In the genomic region with DNA sequence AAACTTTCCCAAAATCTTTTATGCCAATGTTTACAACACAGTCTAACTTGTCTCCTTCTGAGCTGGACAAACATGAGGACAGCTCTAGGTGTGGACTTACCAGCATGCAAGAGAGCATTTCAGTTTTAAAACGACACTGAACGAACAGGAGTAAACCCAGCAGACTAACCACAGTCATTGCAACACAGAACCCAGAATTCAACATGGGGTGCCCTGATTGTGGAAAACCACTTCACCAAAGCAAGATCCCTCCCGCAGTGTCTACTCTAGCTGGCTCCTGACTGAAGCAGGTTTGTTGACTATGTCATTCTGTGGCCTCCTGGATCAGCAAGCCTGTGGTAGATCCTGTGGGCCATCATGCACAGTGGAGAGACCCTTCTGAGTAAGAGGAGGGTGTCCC, we compare ENCODE assay signal across 33 mouse cellular contexts. TPM values are rescaled to one million over a fixed set of nuclear protein-coding genes. Genes with fewer than 3 reads are reported as not detected.
"Had no signal": no experiment of that assay in that cellular context is flagged by ENCODE, and none has a peak within 500 bp of the region (broad histone marks: within the 10 kb centered on the region; RNA-seq: fewer than 3 reads in every experiment).

No protein-coding gene starts in this region.

- H3K9ac ChIP-seq: limb, embryonic 12.5 days; limb, embryonic 13.5 days; limb, embryonic 15.5 days; liver, embryonic 12.5 days; liver, embryonic 13.5 days; liver, embryonic 14.5 days; liver, embryonic 15.5 days; liver, postnatal 0 days; lung, embryonic 14.5 days; lung, embryonic 15.5 days; midbrain, embryonic 12.5 days; midbrain, embryonic 13.5 days; midbrain, embryonic 15.5 days; neural tube, embryonic 12.5 days had no signal

- H3K27me3 ChIP-seq: limb, embryonic 12.5 days; limb, embryonic 13.5 days; limb, embryonic 15.5 days; liver, embryonic 12.5 days; liver, embryonic 13.5 days; liver, embryonic 15.5 days; lung, embryonic 15.5 days; megakaryocyte, embryonic 14.5 days; midbrain, embryonic 12.5 days; midbrain, embryonic 13.5 days; midbrain, embryonic 15.5 days; neural tube, embryonic 12.5 days had no signal

- ATAC-seq: liver, embryonic 12.5 days; liver, postnatal 0 days; midbrain, embryonic 13.5 days; midbrain, embryonic 15.5 days; midbrain, embryonic 16.5 days had no signal

- H3K4me3 ChIP-seq: limb, embryonic 10.5 days; limb, embryonic 12.5 days; limb, embryonic 13.5 days; limb, embryonic 15.5 days; liver, embryonic 12.5 days; liver, embryonic 13.5 days; liver, embryonic 15.5 days; lung, embryonic 15.5 days; megakaryocyte, embryonic 14.5 days; midbrain, embryonic 10.5 days; midbrain, embryonic 12.5 days; midbrain, embryonic 13.5 days; midbrain, embryonic 15.5 days; myocyte; neural tube, embryonic 12.5 days had no signal

- H3K4me2 ChIP-seq: limb, embryonic 12.5 days; limb, embryonic 13.5 days; limb, embryonic 15.5 days; liver, embryonic 11.5 days; liver, embryonic 12.5 days; liver, embryonic 13.5 days; liver, embryonic 15.5 days; lung, embryonic 14.5 days; lung, embryonic 15.5 days; midbrain, embryonic 11.5 days; midbrain, embryonic 12.5 days; midbrain, embryonic 13.5 days; midbrain, embryonic 15.5 days; neural tube, embryonic 12.5 days had no signal

- H3K4me1 ChIP-seq: limb, embryonic 15.5 days; liver, embryonic 12.5 days; liver, embryonic 13.5 days; liver, embryonic 15.5 days; lung, embryonic 15.5 days; megakaryocyte, embryonic 14.5 days; midbrain, embryonic 10.5 days; midbrain, embryonic 12.5 days; midbrain, embryonic 13.5 days; midbrain, embryonic 15.5 days; neural tube, embryonic 12.5 days had no signal

- H3K9me3 ChIP-seq: limb, embryonic 10.5 days; limb, embryonic 12.5 days; limb, embryonic 13.5 days; limb, embryonic 15.5 days; liver, embryonic 12.5 days; liver, embryonic 13.5 days; liver, embryonic 15.5 days; lung, embryonic 15.5 days; midbrain, embryonic 10.5 days; midbrain, embryonic 12.5 days; midbrain, embryonic 13.5 days; midbrain, embryonic 15.5 days; neural tube, embryonic 12.5 days had no signal

- H3K36me3 ChIP-seq: limb, embryonic 10.5 days; limb, embryonic 13.5 days; limb, embryonic 15.5 days; liver, embryonic 12.5 days; liver, embryonic 13.5 days; liver, embryonic 15.5 days; midbrain, embryonic 10.5 days; midbrain, embryonic 12.5 days; midbrain, embryonic 13.5 days; midbrain, embryonic 15.5 days; neural tube, embryonic 12.5 days had no signal

- DNase-seq: left cerebral cortex, postnatal 4 days; liver; liver, embryonic 13.5 days; liver, postnatal 0 days; lung, adult 18-20 months; lung, adult 2 months; lung, embryonic 14.5 days; lung, postnatal 10 days; lung, postnatal 14 days; lung, postnatal 36 days; lung, postnatal 4 days; midbrain, embryonic 14.5 days had no signal

- H3K27ac ChIP-seq: limb, embryonic 10.5 days; limb, embryonic 12.5 days; limb, embryonic 13.5 days; limb, embryonic 15.5 days; liver, embryonic 12.5 days; liver, embryonic 13.5 days; liver, embryonic 14.5 days; liver, embryonic 15.5 days; lung, embryonic 15.5 days; macrophage; midbrain, embryonic 10.5 days; midbrain, embryonic 12.5 days; midbrain, embryonic 13.5 days; midbrain, embryonic 15.5 days; neural tube, embryonic 12.5 days had no signal

RNA-seq across cellular contexts. Expression of a gene that starts 19.9 kb away (rescaled TPM):
- total RNA-seq: megakaryocyte-erythroid progenitor cell, adult 5-6 weeks; monocyte, adult 5-6 weeks had no signal
